Mouse (Mus musculus): ENCODE data around the gene Wnk2. TPM values are rescaled to one million over a fixed set of nuclear protein-coding genes. Genes with fewer than 3 reads are reported as not detected.

The Wnk2 gene
- polyA plus RNA-seq, 1 experiment from 2014 or later = 0.50 TPM

DNA sequence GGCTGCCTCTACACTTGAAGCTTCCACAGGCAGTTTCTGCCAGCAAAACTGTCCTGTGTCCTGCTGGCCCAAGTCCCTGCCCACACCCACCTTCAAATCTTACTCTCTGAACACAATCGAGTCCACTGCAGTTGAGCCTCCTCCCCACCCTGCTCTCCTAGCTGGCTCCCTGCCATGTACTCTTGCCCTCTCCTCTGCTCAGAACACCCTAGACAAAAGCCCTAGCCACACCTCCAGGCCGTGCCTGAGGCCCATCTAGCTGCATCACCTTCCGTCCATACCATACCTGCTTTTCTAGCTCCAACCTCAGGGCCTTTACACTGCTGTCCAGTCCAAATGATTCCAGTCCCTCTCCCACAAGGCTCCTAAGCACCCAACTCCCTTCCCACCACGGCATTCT is 7.2 kb downstream of the Wnk2 start:
- DNase-seq (ENCODE audit: low spot score) (peak; percentile 7), ATAC-seq (replicated peaks; ENCODE audit: low FRiP score, low read depth) (peak; percentile 65; the same call in 1 of the 2 replicates)
- no peak for TF ChIP-seq CTCF (IDR thresholded peaks at IDR 0.05; ENCODE audit: low read depth)
- no peaks in the 10 kb centered on the region for H3K36me3 ChIP-seq (ENCODE audit: insufficient read depth, low read length)
- no peaks in the 10 kb centered on the region for H3K4me1 ChIP-seq (replicated peaks; ENCODE audit: insufficient read depth, low read length)
- H3K9me3 ChIP-seq (replicated peaks; ENCODE audit: low read length) = no peaks in the 10 kb centered on the region
- no peak overlapping the region for H3K4me3 ChIP-seq (replicated peaks; ENCODE audit: low read depth, low read length)
- 60% methylated on average over 4 of the region's 4 CpGs for WGBS
- peaks cover 6% of the 10 kb centered on the region; the same call in 1 of the 2 replicates for H3K27me3 ChIP-seq (ENCODE audit: insufficient read depth, low read length)
- H3K4me2 ChIP-seq (ENCODE audit: low read length) = no peak overlapping the region
- no peak overlapping the region for H3K27ac ChIP-seq
- H3K9ac ChIP-seq (ENCODE audit: low read depth, low read length) = no peak overlapping the region

GRCm38 (mm10) chr13:49134491-49134890 is 13.3 kb downstream of the Wnk2 start:
- H3K4me1 ChIP-seq (replicated peaks; ENCODE audit: insufficient read depth, low read length) = no peaks in the 10 kb centered on the region
- H3K9me3 ChIP-seq (replicated peaks; ENCODE audit: low read length) = no peaks in the 10 kb centered on the region
- TF ChIP-seq CTCF (IDR thresholded peaks at IDR 0.05; ENCODE audit: low read depth) = no peak
- WGBS = 84% methylated on average over 11 of the region's 11 CpGs
- ATAC-seq (replicated peaks; ENCODE audit: low FRiP score, low read depth) (no peak), DNase-seq (ENCODE audit: low spot score) (no peak)
- H3K27me3 ChIP-seq (ENCODE audit: insufficient read depth, low read length) = no peaks in the 10 kb centered on the region
- no peak overlapping the region for H3K4me3 ChIP-seq (replicated peaks; ENCODE audit: low read depth, low read length)
- H3K27ac ChIP-seq = no peak overlapping the region
- H3K4me2 ChIP-seq (ENCODE audit: low read length) = no peak overlapping the region
- H3K36me3 ChIP-seq (ENCODE audit: insufficient read depth, low read length) = no peaks in the 10 kb centered on the region
- no peak overlapping the region for H3K9ac ChIP-seq (ENCODE audit: low read depth, low read length)

DNA sequence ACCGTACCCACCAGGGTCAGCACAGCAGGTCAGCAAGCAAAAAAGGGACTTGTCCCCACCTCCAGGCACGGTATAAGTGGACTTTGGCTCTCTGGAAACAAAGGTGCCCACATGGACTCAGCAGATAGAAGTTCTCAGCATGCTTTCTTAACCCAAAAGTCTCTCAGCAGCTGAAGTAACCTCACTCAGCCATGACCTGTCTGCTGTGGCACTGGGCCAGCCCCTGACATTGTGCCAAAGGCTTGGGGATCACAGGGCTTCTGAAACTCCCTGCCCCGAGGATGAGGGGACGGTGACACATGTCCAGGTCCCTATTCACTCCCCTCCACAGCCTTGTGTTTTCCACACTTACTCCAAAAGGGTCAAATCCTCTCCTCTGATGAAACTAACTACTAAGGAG is 14.7 kb downstream of the Wnk2 start:
- Histone ChIP-seq H3K9ac (ENCODE audit: low read depth, low read length) (no peak overlapping the region), H3K4me2 (ENCODE audit: low read length) (no peak overlapping the region), H3K27ac (no peak overlapping the region), H3K4me1 (replicated peaks; ENCODE audit: insufficient read depth, low read length) (no peaks in the 10 kb centered on the region), H3K36me3 (ENCODE audit: insufficient read depth, low read length) (no peaks in the 10 kb centered on the region), H3K27me3 (ENCODE audit: insufficient read depth, low read length) (no peaks in the 10 kb centered on the region), H3K9me3 (replicated peaks; ENCODE audit: low read length) (no peaks in the 10 kb centered on the region), H3K4me3 (replicated peaks; ENCODE audit: low read depth, low read length) (no peak overlapping the region)
- DNase-seq (ENCODE audit: low spot score) (no peak), ATAC-seq (replicated peaks; ENCODE audit: low FRiP score, low read depth) (0 out of 2 replicates have a peak, but pooled peaks have one; percentile 21)
- no peak for TF ChIP-seq CTCF (IDR thresholded peaks at IDR 0.05; ENCODE audit: low read depth)
- WGBS = 51% methylated on average over 4 of the region's 4 CpGs

GRCm38 (mm10) chr13:49131946-49132687 is 15.7 kb downstream of the Wnk2 start:
- whole genome bisulfite sequencing = 69% methylated on average over 7 of the region's 7 CpGs

GRCm38 (mm10) chr13:49131342-49131855 is 16.4 kb downstream of the Wnk2 start:
- no peak for ATAC-seq (replicated peaks; ENCODE audit: low FRiP score, low read depth)

More at GRCm38 (mm10) chr13:49131946-49132687, 15.7 kb downstream of the Wnk2 start:
- H3K9me3 ChIP-seq (replicated peaks; ENCODE audit: low read length) = no peaks in the 10 kb centered on the region
- ATAC-seq (replicated peaks; ENCODE audit: low FRiP score, low read depth) (no peak), DNase-seq (ENCODE audit: low spot score) (no peak)
- H3K27ac ChIP-seq = no peak overlapping the region
- no peaks in the 10 kb centered on the region for H3K4me1 ChIP-seq (replicated peaks; ENCODE audit: insufficient read depth, low read length)
- no peak for TF ChIP-seq CTCF (IDR thresholded peaks at IDR 0.05; ENCODE audit: low read depth)
- no peak overlapping the region for H3K9ac ChIP-seq (ENCODE audit: low read depth, low read length)
- no peaks in the 10 kb centered on the region for H3K36me3 ChIP-seq (ENCODE audit: insufficient read depth, low read length)
- no peaks in the 10 kb centered on the region for H3K27me3 ChIP-seq (ENCODE audit: insufficient read depth, low read length)
- H3K4me2 ChIP-seq (ENCODE audit: low read length) = no peak overlapping the region
- no peak overlapping the region for H3K4me3 ChIP-seq (replicated peaks; ENCODE audit: low read depth, low read length)

DNA sequence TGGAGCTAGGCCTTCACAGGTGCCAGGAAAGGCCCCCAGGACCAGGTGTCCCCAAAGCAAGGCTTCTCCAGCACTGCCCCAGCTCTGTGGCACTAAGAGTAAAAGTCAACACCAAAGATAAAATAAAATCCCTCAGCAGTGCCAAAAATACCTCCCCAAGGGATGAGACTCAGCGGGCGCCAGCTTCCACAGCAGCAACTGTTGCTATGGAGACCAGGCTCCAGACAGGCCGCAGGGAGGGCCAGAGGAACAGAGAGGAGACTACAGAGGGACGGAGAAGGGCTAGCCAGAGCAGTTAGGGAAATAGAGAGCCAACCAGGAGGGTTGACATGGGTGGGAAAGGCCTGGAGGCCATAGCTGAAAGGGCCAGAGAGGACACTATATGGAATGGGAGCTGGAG is 18.0 kb downstream of the Wnk2 start:
- Histone ChIP-seq H3K4me1 (replicated peaks; ENCODE audit: insufficient read depth, low read length) (no peaks in the 10 kb centered on the region), H3K27ac (no peak overlapping the region), H3K4me3 (replicated peaks; ENCODE audit: low read depth, low read length) (no peak overlapping the region), H3K36me3 (ENCODE audit: insufficient read depth, low read length) (no peaks in the 10 kb centered on the region), H3K27me3 (ENCODE audit: insufficient read depth, low read length) (no peaks in the 10 kb centered on the region), H3K4me2 (ENCODE audit: low read length) (no peak overlapping the region), H3K9me3 (replicated peaks; ENCODE audit: low read length) (no peaks in the 10 kb centered on the region), H3K9ac (ENCODE audit: low read depth, low read length) (no peak overlapping the region)
- no peak for TF ChIP-seq CTCF (IDR thresholded peaks at IDR 0.05; ENCODE audit: low read depth)
- 38% methylated on average over 4 of the region's 4 CpGs for WGBS
- ATAC-seq (replicated peaks; ENCODE audit: low FRiP score, low read depth) (no peak), DNase-seq (ENCODE audit: low spot score) (peak; percentile 8)

More at GRCm38 (mm10) chr13:49131342-49131855, 16.4 kb downstream of the Wnk2 start:
- no peak for DNase-seq (ENCODE audit: low spot score)
- TF ChIP-seq CTCF (IDR thresholded peaks at IDR 0.05; ENCODE audit: low read depth) = no peak
- H3K9ac ChIP-seq (ENCODE audit: low read depth, low read length) = no peak overlapping the region
- H3K4me2 ChIP-seq (ENCODE audit: low read length) = no peak overlapping the region
- H3K36me3 ChIP-seq (ENCODE audit: insufficient read depth, low read length) = no peaks in the 10 kb centered on the region
- H3K4me1 ChIP-seq (replicated peaks; ENCODE audit: insufficient read depth, low read length) = no peaks in the 10 kb centered on the region
- H3K27me3 ChIP-seq (ENCODE audit: insufficient read depth, low read length) = no peaks in the 10 kb centered on the region
- 77% methylated on average over 4 of the region's 4 CpGs for WGBS
- H3K9me3 ChIP-seq (replicated peaks; ENCODE audit: low read length) = no peaks in the 10 kb centered on the region
- H3K27ac ChIP-seq = no peak overlapping the region
- H3K4me3 ChIP-seq (replicated peaks; ENCODE audit: low read depth, low read length) = no peak overlapping the region
